29 mouse cellular contexts compared by ENCODE assay signal in genomic region chr14:108199133-108199532, GRCm38 (mm10).
A peak's percentile ranks its signal among the peaks of the same experiment; 100 is the strongest.
DNase-seq lines count a peak whose midpoint lies in the region; ATAC-seq and TF ChIP-seq lines count a peak whose summit lies in the region.
"Had no signal": no experiment of that assay in that cellular context is flagged by ENCODE, and none has a peak within 500 bp of the region (broad histone marks: within the 10 kb centered on the region; RNA-seq: fewer than 3 reads in every experiment).

No protein-coding gene starts in this region.

- no peak for TF ChIP-seq EP300 in liver, postnatal 0 days (IDR thresholded peaks at IDR 0.05; ENCODE audit: low read depth)

- H3K4me2 ChIP-seq in embryonic facial prominence, embryonic 12.5 days (replicated peaks) = no peak overlapping the region
- no peak overlapping the region for H3K4me2 ChIP-seq in limb, embryonic 14.5 days (replicated peaks; ENCODE audit: low read depth, low read length, severe bottlenecking)
- H3K4me2 ChIP-seq in liver, postnatal 0 days (ENCODE audit: low read depth, low read length) = no peak overlapping the region
- no peak overlapping the region for H3K4me2 ChIP-seq in forebrain, embryonic 13.5 days
- H3K4me2 ChIP-seq: embryonic facial prominence, embryonic 13.5 days; forebrain, embryonic 12.5 days; heart, embryonic 12.5 days; hindbrain, embryonic 13.5 days; limb, embryonic 15.5 days; liver, embryonic 13.5 days; lung, embryonic 15.5 days; midbrain, embryonic 15.5 days; neural tube, embryonic 15.5 days had no signal

- H3K27me3 ChIP-seq in embryonic facial prominence, embryonic 12.5 days = no peaks in the 10 kb centered on the region
- H3K27me3 ChIP-seq in limb, embryonic 14.5 days (ENCODE audit: control insufficient read depth, insufficient read depth, low read length) = no peaks in the 10 kb centered on the region
- H3K27me3 ChIP-seq in liver, postnatal 0 days (ENCODE audit: insufficient read depth, low read length) = no peaks in the 10 kb centered on the region
- H3K27me3 ChIP-seq in forebrain, embryonic 13.5 days = no peaks in the 10 kb centered on the region
- H3K27me3 ChIP-seq: embryonic facial prominence, embryonic 13.5 days; forebrain, embryonic 12.5 days; heart, embryonic 12.5 days; hindbrain, embryonic 13.5 days; limb, embryonic 15.5 days; liver, embryonic 13.5 days; lung, embryonic 15.5 days; midbrain, embryonic 15.5 days; neural tube, embryonic 15.5 days had no signal

- H3K4me1 ChIP-seq in embryonic facial prominence, embryonic 12.5 days = no peaks in the 10 kb centered on the region
- H3K4me1 ChIP-seq in limb, embryonic 14.5 days (ENCODE audit: control insufficient read depth, insufficient read depth, low read length) = no peaks in the 10 kb centered on the region
- H3K4me1 ChIP-seq in liver, postnatal 0 days (ENCODE audit: insufficient read depth) = no peaks in the 10 kb centered on the region
- H3K4me1 ChIP-seq in forebrain, embryonic 13.5 days = no peaks in the 10 kb centered on the region
- H3K4me1 ChIP-seq: embryonic facial prominence, embryonic 13.5 days; forebrain, embryonic 12.5 days; heart, embryonic 12.5 days; hindbrain, embryonic 13.5 days; limb, embryonic 15.5 days; liver, embryonic 13.5 days; lung, embryonic 15.5 days; midbrain, embryonic 10.5 days; midbrain, embryonic 15.5 days; neural tube, embryonic 15.5 days had no signal

- no peak for TF ChIP-seq CTCF in liver, postnatal 0 days (IDR thresholded peaks at IDR 0.05; ENCODE audit: low read depth)

- H3K4me3 ChIP-seq in embryonic facial prominence, embryonic 12.5 days = no peak overlapping the region
- H3K4me3 ChIP-seq in limb, embryonic 14.5 days (replicated peaks; ENCODE audit: low read length) = no peak overlapping the region
- H3K4me3 ChIP-seq in liver, postnatal 0 days (ENCODE audit: low read depth, low read length) = no peak overlapping the region
- no peak overlapping the region for H3K4me3 ChIP-seq in forebrain, embryonic 13.5 days
- H3K4me3 ChIP-seq: embryonic facial prominence, embryonic 13.5 days; forebrain, embryonic 12.5 days; gastrocnemius, adult 2 months; heart, embryonic 12.5 days; hindbrain, embryonic 13.5 days; limb, embryonic 15.5 days; liver, embryonic 13.5 days; lung, embryonic 15.5 days; midbrain, embryonic 10.5 days; midbrain, embryonic 15.5 days; neural tube, embryonic 15.5 days had no signal

- H3K27ac ChIP-seq in embryonic facial prominence, embryonic 12.5 days = no peak overlapping the region
- no peak overlapping the region for H3K27ac ChIP-seq in limb, embryonic 14.5 days (replicated peaks; ENCODE audit: low read depth, low read length)
- H3K27ac ChIP-seq in liver, postnatal 0 days (ENCODE audit: low read depth) = no peak overlapping the region
- H3K27ac ChIP-seq in forebrain, embryonic 13.5 days = no peak overlapping the region
- H3K27ac ChIP-seq: embryonic facial prominence, embryonic 13.5 days; forebrain, embryonic 12.5 days; gastrocnemius, adult 2 months; hindbrain, embryonic 13.5 days; limb, embryonic 15.5 days; liver, embryonic 13.5 days; lung, embryonic 15.5 days; midbrain, embryonic 10.5 days; midbrain, embryonic 15.5 days; neural tube, embryonic 15.5 days had no signal

- DNase-seq in cerebellum, postnatal 25 days = peak; percentile 29 to 57
- DNase-seq in cerebellum, adult 11-12 months = no peak
- DNase-seq in urinary bladder, postnatal 14 days (ENCODE audit: low spot score) = peak; percentile 12
- DNase-seq in urinary bladder, adult 2 months (ENCODE audit: low spot score) = no peak
- DNase-seq in limb, embryonic 14.5 days (ENCODE audit: low spot score) = peak; percentile 18
- DNase-seq in liver, postnatal 0 days = no peak
- DNase-seq: adrenal gland, adult 8-10 months; cerebellum, adult 11 months; gastrocnemius, adult 2 months; gastrocnemius, postnatal 36 days; heart, adult 18-20 months; heart, postnatal 4 days; kidney, adult 9 months; kidney, postnatal 10 days; liver, embryonic 13.5 days; right cerebral cortex, postnatal 25 days; thymus, postnatal 14 days had no signal

- WGBS in embryonic facial prominence, embryonic 12.5 days = 26% methylated on average over 2 of the region's 2 CpGs
- 19% methylated on average over 2 of the region's 2 CpGs for WGBS in limb, embryonic 14.5 days
- 20% methylated on average over 2 of the region's 2 CpGs for WGBS in liver, postnatal 0 days (ENCODE audit: insufficient replicate concordance)
- 35% methylated on average over 2 of the region's 2 CpGs for WGBS in forebrain, embryonic 13.5 days

- no peaks in the 10 kb centered on the region for H3K9me3 ChIP-seq in embryonic facial prominence, embryonic 12.5 days
- no peaks in the 10 kb centered on the region for H3K9me3 ChIP-seq in limb, embryonic 14.5 days (ENCODE audit: control insufficient read depth, low read length)
- no peaks in the 10 kb centered on the region; the same call in 1 of the 2 replicates for H3K9me3 ChIP-seq in liver, postnatal 0 days (ENCODE audit: low read length)
- H3K9me3 ChIP-seq in forebrain, embryonic 13.5 days (replicated peaks) = no peaks in the 10 kb centered on the region
- H3K9me3 ChIP-seq: embryonic facial prominence, embryonic 13.5 days; forebrain, embryonic 12.5 days; heart, embryonic 12.5 days; hindbrain, embryonic 13.5 days; limb, embryonic 15.5 days; liver, embryonic 13.5 days; lung, embryonic 15.5 days; midbrain, embryonic 10.5 days; midbrain, embryonic 15.5 days; neural tube, embryonic 15.5 days had no signal

- no peak overlapping the region for H3K9ac ChIP-seq in embryonic facial prominence, embryonic 12.5 days
- H3K9ac ChIP-seq in limb, embryonic 14.5 days (ENCODE audit: low read depth, low read length, severe bottlenecking) = no peak overlapping the region
- no peak overlapping the region for H3K9ac ChIP-seq in liver, postnatal 0 days (replicated peaks)
- no peak overlapping the region for H3K9ac ChIP-seq in forebrain, embryonic 13.5 days
- H3K9ac ChIP-seq: embryonic facial prominence, embryonic 13.5 days; forebrain, embryonic 12.5 days; heart, embryonic 12.5 days; hindbrain, embryonic 13.5 days; limb, embryonic 15.5 days; liver, embryonic 13.5 days; lung, embryonic 15.5 days; midbrain, embryonic 15.5 days; neural tube, embryonic 15.5 days had no signal

- peak; percentile 79; the same call in 1 of the 2 replicates for ATAC-seq in embryonic facial prominence, embryonic 12.5 days (ENCODE audit: insufficient number of reproducible peaks, insufficient read depth, low FRiP score, low TSS enrichment)
- no peak for ATAC-seq in limb, embryonic 14.5 days (ENCODE audit: low FRiP score, low read depth)
- no peak for ATAC-seq in liver, postnatal 0 days
- ATAC-seq in forebrain, embryonic 13.5 days = no peak
- ATAC-seq: intestine, embryonic 16.5 days; midbrain, embryonic 15.5 days had no signal

- TF ChIP-seq POLR2A in limb, embryonic 14.5 days (IDR thresholded peaks at IDR 0.05; ENCODE audit: borderline replicate concordance, extremely low read depth, insufficient read depth, insufficient read length) = no peak

- H3K36me3 ChIP-seq in embryonic facial prominence, embryonic 12.5 days = no peaks in the 10 kb centered on the region
- H3K36me3 ChIP-seq in limb, embryonic 14.5 days (ENCODE audit: control insufficient read depth, insufficient read depth, low read length) = no peaks in the 10 kb centered on the region
- H3K36me3 ChIP-seq in liver, postnatal 0 days (replicated peaks; ENCODE audit: insufficient read depth, low read length) = no peaks in the 10 kb centered on the region
- H3K36me3 ChIP-seq in forebrain, embryonic 13.5 days (ENCODE audit: poor library complexity, severe bottlenecking) = no peaks in the 10 kb centered on the region
- H3K36me3 ChIP-seq: embryonic facial prominence, embryonic 13.5 days; forebrain, embryonic 12.5 days; heart, embryonic 12.5 days; hindbrain, embryonic 13.5 days; limb, embryonic 15.5 days; liver, embryonic 13.5 days; lung, embryonic 15.5 days; midbrain, embryonic 10.5 days; midbrain, embryonic 15.5 days; neural tube, embryonic 15.5 days had no signal

Comparison
In these comparisons a context has a peak if more than half of its experiments do, and no peak if none do; other contexts are left out.
1. DNase-seq: peak in cerebellum, postnatal 25 days (2 of 2), urinary bladder, postnatal 14 days (single experiment) and limb, embryonic 14.5 days (single experiment); none in cerebellum, adult 11-12 months (single experiment), urinary bladder, adult 2 months (single experiment) and liver, postnatal 0 days (single experiment).